Mouse (Mus musculus) v-Abl transformed pro-B cells (cell line): ENCODE data around the gene Ablim2.

Source experiments
- in situ Hi-C, 2 experiments: fragments of 400-800 bp; cut with MboI; formaldehyde crosslinking; loops; one replicate each; pipeline ENCODE4 v1.15.1; 2025; ENCODE audit not compliant: unreplicated experiment in 2 of 2

Gene Ablim2

GRCm38 (mm10) chr5:35933059-35933458 is 175.4 kb downstream of the Ablim2 start:
- in situ Hi-C loops: no loop called here
